11 mouse cellular contexts compared by ENCODE assay signal in genomic region chr17:79781733-79782663, GRCm38 (mm10).
A peak's percentile ranks its signal among the peaks of the same experiment; 100 is the strongest.
DNase-seq lines count a peak whose midpoint lies in the region; ATAC-seq lines count a peak whose summit lies in the region.
"Had no signal": no experiment of that assay in that cellular context is flagged by ENCODE, and none has a peak within 500 bp of the region (broad histone marks: within the 10 kb centered on the region; RNA-seq: fewer than 3 reads in every experiment).

No protein-coding gene starts in this region.

- 84% methylated on average over 13 of the region's 13 CpGs for whole genome bisulfite sequencing in heart, embryonic 12.5 days

- H3K4me1 ChIP-seq in heart, embryonic 12.5 days (replicated peaks), result no peaks in the 10 kb centered on the region
- H3K4me1 ChIP-seq: embryonic facial prominence, embryonic 15.5 days had no signal

- H3K36me3 ChIP-seq in heart, embryonic 12.5 days, result no peaks in the 10 kb centered on the region
- H3K36me3 ChIP-seq: embryonic facial prominence, embryonic 15.5 days had no signal

- no peak overlapping the region for H3K4me3 ChIP-seq in heart, embryonic 12.5 days
- H3K4me3 ChIP-seq: embryonic facial prominence, embryonic 15.5 days had no signal

- H3K27ac ChIP-seq in heart, embryonic 12.5 days (ENCODE audit: poor library complexity, severe bottlenecking), result no peak overlapping the region
- H3K27ac ChIP-seq: embryonic facial prominence, embryonic 15.5 days had no signal

- no peak overlapping the region for H3K9ac ChIP-seq in heart, embryonic 12.5 days
- H3K9ac ChIP-seq: embryonic facial prominence, embryonic 15.5 days had no signal

- ATAC-seq in heart, embryonic 12.5 days (ENCODE audit: insufficient number of reproducible peaks, low FRiP score), result no peak
- peak; percentile 47 for ATAC-seq in megakaryocyte, adult 5-6 weeks (ENCODE audit: poor library complexity, severe bottlenecking)
- ATAC-seq in activated CD4-positive, CD25-positive, alpha-beta regulatory T cell, adult 4 months, result no peak

- H3K27me3 ChIP-seq in heart, embryonic 12.5 days (replicated peaks), result no peaks in the 10 kb centered on the region
- H3K27me3 ChIP-seq: embryonic facial prominence, embryonic 15.5 days had no signal

- H3K4me2 ChIP-seq in heart, embryonic 12.5 days, result no peak overlapping the region
- H3K4me2 ChIP-seq: embryonic facial prominence, embryonic 15.5 days had no signal

- peaks cover 4% of the 10 kb centered on the region for H3K9me3 ChIP-seq in heart, embryonic 12.5 days (replicated peaks)
- H3K9me3 ChIP-seq: embryonic facial prominence, embryonic 15.5 days had no signal

- peak; percentile 87 to 92 for DNase-seq in heart, adult 18-20 months
- DNase-seq in adrenal gland, postnatal 14 days, result peak; percentile 70
- DNase-seq in kidney, adult 8-10 months, result peak; percentile 36 to 44
- no peak for DNase-seq in Muller cell, postnatal 12 days (ENCODE audit: inconsistent ontology term)
- DNase-seq in cerebellum, postnatal 25 days, result no peak
- DNase-seq: midbrain, embryonic 14.5 days; right cerebral cortex, postnatal 4 days had no signal

Comparison
In these comparisons a context has a peak if more than half of its experiments do, and no peak if none do; other contexts are left out.
1. DNase-seq: peak in heart, adult 18-20 months (2 of 2), adrenal gland, postnatal 14 days (single experiment) and kidney, adult 8-10 months (2 of 2); none in Muller cell, postnatal 12 days (single experiment) and cerebellum, postnatal 25 days (0 of 2).